ENCODE assay signal across 9 mouse cellular contexts in the genomic region with DNA sequence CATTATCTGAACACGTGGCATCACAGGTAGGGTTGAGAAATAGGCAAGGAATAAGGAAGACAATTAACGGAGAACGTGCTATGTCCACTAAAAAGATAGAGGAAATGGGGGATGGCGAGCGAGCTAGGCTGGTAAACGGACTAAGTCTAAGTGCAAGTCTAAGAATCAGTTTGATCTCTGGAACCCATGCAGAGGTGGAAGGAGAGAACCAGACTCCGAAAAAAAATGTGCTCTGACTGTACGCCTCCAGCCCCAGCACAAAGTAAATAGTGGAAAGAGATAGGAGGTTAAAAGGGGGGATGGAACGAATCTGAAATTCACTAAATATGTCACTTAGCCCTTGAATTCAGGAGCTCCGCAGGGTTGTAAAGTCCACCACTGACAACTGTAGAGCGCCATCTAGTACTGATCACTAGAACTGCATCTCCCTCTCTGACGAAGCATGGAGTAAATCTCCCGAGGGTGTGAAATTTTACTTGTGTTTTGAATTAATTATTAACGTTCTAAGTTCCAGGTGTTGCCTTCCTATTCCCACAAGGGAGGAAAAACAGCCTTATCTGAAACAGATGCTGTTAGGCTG. TPM values are rescaled to one million over a fixed set of nuclear protein-coding genes. Genes with fewer than 3 reads are reported as not detected.
DNase-seq lines count a peak whose midpoint lies in the region; ATAC-seq and TF ChIP-seq lines count a peak whose summit lies in the region.
"Had no signal": no experiment of that assay in that cellular context is flagged by ENCODE, and none has a peak within 500 bp of the region (broad histone marks: within the 10 kb centered on the region; RNA-seq: fewer than 3 reads in every experiment).

No protein-coding gene starts in this region.

- DNase-seq in liver, embryonic 11.5 days (ENCODE audit: low spot score): no peak
- no peak for DNase-seq in liver
- DNase-seq in kidney, postnatal 14 days: peak; percentile 14
- DNase-seq in urinary bladder, postnatal 4 days (ENCODE audit: low spot score in 2 of 2): no peak
- DNase-seq in adrenal gland, postnatal 4 days (ENCODE audit: low spot score in 2 of 2): no peak

- H3K4me3 ChIP-seq in liver, embryonic 11.5 days (ENCODE audit: low read depth, low read length): no peak overlapping the region
- H3K4me3 ChIP-seq in forebrain, embryonic 16.5 days (replicated peaks; ENCODE audit: low read length): no peak overlapping the region
- H3K4me3 ChIP-seq in myocyte: no peak overlapping the region
- H3K4me3 ChIP-seq: midbrain, embryonic 12.5 days had no signal

- no peaks in the 10 kb centered on the region for H3K79me2 ChIP-seq in myocyte (ENCODE audit: control insufficient read depth, insufficient read depth)

- no peak overlapping the region for H3K4me2 ChIP-seq in liver, embryonic 11.5 days
- no peak overlapping the region for H3K4me2 ChIP-seq in forebrain, embryonic 16.5 days (ENCODE audit: low read length)
- H3K4me2 ChIP-seq in myocyte (ENCODE audit: low read depth): peak overlapping the region; percentile 39
- H3K4me2 ChIP-seq: midbrain, embryonic 12.5 days had no signal

- WGBS in liver, embryonic 11.5 days: 33% methylated on average over 14 of the region's 14 CpGs
- WGBS in forebrain, embryonic 16.5 days: 42% methylated on average over 14 of the region's 14 CpGs

- no peak overlapping the region for H3K27ac ChIP-seq in liver, embryonic 11.5 days (ENCODE audit: low read depth, low read length)
- no peak overlapping the region for H3K27ac ChIP-seq in forebrain, embryonic 16.5 days (ENCODE audit: low read length)
- H3K27ac ChIP-seq: midbrain, embryonic 12.5 days had no signal

- H3ac ChIP-seq in myocyte (ENCODE audit: control insufficient read depth, insufficient read length): no peak overlapping the region

- no peak overlapping the region for H3K9ac ChIP-seq in liver, embryonic 11.5 days (ENCODE audit: low read depth, low read length)
- H3K9ac ChIP-seq in forebrain, embryonic 16.5 days (replicated peaks; ENCODE audit: low read depth, low read length): no peak overlapping the region
- H3K9ac ChIP-seq: midbrain, embryonic 12.5 days had no signal

- TF ChIP-seq POLR2A in myocyte (IDR thresholded peaks at IDR 0.05; ENCODE audit: insufficient read length, low read depth): no peak

- H3K36me3 ChIP-seq in liver, embryonic 11.5 days (ENCODE audit: control insufficient read depth, insufficient read depth, low read length): no peaks in the 10 kb centered on the region
- no peaks in the 10 kb centered on the region for H3K36me3 ChIP-seq in forebrain, embryonic 16.5 days (ENCODE audit: control insufficient read depth, insufficient read depth)
- no peaks in the 10 kb centered on the region for H3K36me3 ChIP-seq in myocyte (ENCODE audit: control insufficient read depth, insufficient read depth)
- H3K36me3 ChIP-seq: midbrain, embryonic 12.5 days had no signal

- H3K27me3 ChIP-seq in liver, embryonic 11.5 days (replicated peaks; ENCODE audit: control insufficient read depth, insufficient read depth, low read length): no peaks in the 10 kb centered on the region
- H3K27me3 ChIP-seq in forebrain, embryonic 16.5 days (replicated peaks; ENCODE audit: control insufficient read depth, insufficient read depth, low read length): no peaks in the 10 kb centered on the region
- no peaks in the 10 kb centered on the region for H3K27me3 ChIP-seq in myocyte (ENCODE audit: control insufficient read depth, insufficient read depth, insufficient read length)
- H3K27me3 ChIP-seq: midbrain, embryonic 12.5 days had no signal

- no peaks in the 10 kb centered on the region for H3K4me1 ChIP-seq in liver, embryonic 11.5 days (replicated peaks; ENCODE audit: control insufficient read depth, insufficient read depth, low read length)
- no peaks in the 10 kb centered on the region for H3K4me1 ChIP-seq in forebrain, embryonic 16.5 days (replicated peaks; ENCODE audit: control insufficient read depth, insufficient read depth, low read length)
- H3K4me1 ChIP-seq: midbrain, embryonic 12.5 days had no signal

- ATAC-seq in liver, embryonic 11.5 days (replicated peaks; ENCODE audit: low FRiP score): peak; percentile 41; the same call in 1 of the 2 replicates
- ATAC-seq in cerebellum, adult (ENCODE audit: insufficient number of reproducible peaks, low FRiP score, low TSS enrichment): peak; percentile 80
- ATAC-seq in forebrain, embryonic 16.5 days: peak; percentile 23; the same call in 1 of the 2 replicates

- H3K9me3 ChIP-seq in liver, embryonic 11.5 days (ENCODE audit: control insufficient read depth, low read length): no peaks in the 10 kb centered on the region
- no peaks in the 10 kb centered on the region for H3K9me3 ChIP-seq in forebrain, embryonic 16.5 days (ENCODE audit: control insufficient read depth, low read length)
- H3K9me3 ChIP-seq: midbrain, embryonic 12.5 days had no signal

TF ChIP-seq in myocyte, 11 proteins besides CTCF, POLR2A, EP300 and RAD21:
- TF ChIP-seq TCF3 (IDR thresholded peaks at IDR 0.05; ENCODE audit: insufficient read length, low read depth) (no peak), SRF (IDR thresholded peaks at IDR 0.05; ENCODE audit: control insufficient read depth, insufficient read length, low read depth) (no peak), USF1 (IDR thresholded peaks at IDR 0.05; ENCODE audit: low read depth) (no peak), E2F4 (IDR thresholded peaks at IDR 0.05; ENCODE audit: insufficient read depth) (no peak), POLR2AphosphoS2 (IDR thresholded peaks at IDR 0.05; ENCODE audit: insufficient read length, low read depth) (no peak), REST (IDR thresholded peaks at IDR 0.05; ENCODE audit: insufficient read depth, insufficient read length) (no peak), MAX (IDR thresholded peaks at IDR 0.05; ENCODE audit: low read depth) (no peak), MYOD1 (IDR thresholded peaks at IDR 0.05; ENCODE audit: control insufficient read depth in 1 of 3, insufficient read length in 2 of 3, low read depth in 2 of 3) (no peak), CEBPB (IDR thresholded peaks at IDR 0.05; ENCODE audit: insufficient read depth, poor library complexity, severe bottlenecking) (no peak), TCF12 (IDR thresholded peaks at IDR 0.05; ENCODE audit: insufficient read depth, poor library complexity, severe bottlenecking) (no peak), MYOG (IDR thresholded peaks at IDR 0.05; ENCODE audit: control insufficient read depth in 1 of 3, insufficient read depth in 1 of 3, insufficient read length in 2 of 3, low read depth in 2 of 3) (no peak)

RNA-seq across cellular contexts. Expression of a gene that starts 44.8 kb away (rescaled TPM):
- 21.3 and 25.2 TPM in 2 replicates for polyA plus RNA-seq in liver, embryonic 11.5 days (2014; fragmentation: Nextera tagmentation; extraction: Ambion mirVana)
- polyA plus RNA-seq in forebrain, embryonic 16.5 days (2015; fragmentation: Nextera tagmentation; extraction: Ambion mirVana): 44.2 and 48.0 TPM in 2 replicates
- 26.6 TPM for polyA plus RNA-seq in myocyte (2012; fragmentation: generic; extraction: Trizol)
- total RNA-seq in adrenal gland, postnatal 4 days (2021): 10 to 100 TPM; 49.2 to 50.1 TPM

RNA-seq across cellular contexts. Expression of a gene that starts 46.4 kb away (rescaled TPM):
- polyA plus RNA-seq in liver, embryonic 11.5 days (2014; fragmentation: Nextera tagmentation; extraction: Ambion mirVana): 0.23 TPM in 2 replicates
- polyA plus RNA-seq in forebrain, embryonic 16.5 days (2015; fragmentation: Nextera tagmentation; extraction: Ambion mirVana): 3.2 and 3.3 TPM in 2 replicates
- polyA plus RNA-seq in myocyte (2012; fragmentation: generic; extraction: Trizol): 0.01 TPM
- under 1 TPM; 0.34 to 0.53 TPM for total RNA-seq in adrenal gland, postnatal 4 days (2021)

Comparison
In these comparisons a context has a peak if more than half of its experiments do, and no peak if none do; other contexts are left out.
1. ATAC-seq: peak in every context shown above with its lines; median percentile 80 in cerebellum, adult; 41 in liver, embryonic 11.5 days; 23 in forebrain, embryonic 16.5 days.